Mouse (Mus musculus): ENCODE data around the gene Vax1. TPM values are rescaled to one million over a fixed set of nuclear protein-coding genes. Genes with fewer than 3 reads are reported as not detected.

The Vax1 gene
- polyA plus RNA-seq, 1 experiment from 2014 or later, result not detected

GRCm38 (mm10) chr19:59145492-59146140 lies 24.2 kb downstream of the Vax1 start:
- no peak overlapping the region for H3K9ac ChIP-seq (replicated peaks)
- no peak overlapping the region for H3K27ac ChIP-seq (ENCODE audit: low read depth)
- H3K4me1 ChIP-seq (ENCODE audit: insufficient read depth), result no peaks in the 10 kb centered on the region
- H3K27me3 ChIP-seq (ENCODE audit: insufficient read depth, low read length), result no peaks in the 10 kb centered on the region
- ATAC-seq, result no peak
- WGBS (ENCODE audit: insufficient replicate concordance), result 56% methylated on average over 9 of the region's 9 CpGs
- no peaks in the 10 kb centered on the region for H3K36me3 ChIP-seq (replicated peaks; ENCODE audit: insufficient read depth, low read length)
- H3K9me3 ChIP-seq (ENCODE audit: low read length), result no peaks in the 10 kb centered on the region
- no peak overlapping the region for H3K4me3 ChIP-seq (ENCODE audit: low read depth, low read length)
- TF ChIP-seq CTCF (IDR thresholded peaks at IDR 0.05; ENCODE audit: low read depth) (no peak), EP300 (IDR thresholded peaks at IDR 0.05; ENCODE audit: low read depth) (no peak)
- no peak for DNase-seq
- no peak overlapping the region for H3K4me2 ChIP-seq (ENCODE audit: low read depth, low read length)

- Histone ChIP-seq H3K9ac (replicated peaks) (no peak overlapping the region), H3K27me3 (ENCODE audit: insufficient read depth, low read length) (no peaks in the 10 kb centered on the region), H3K4me1 (ENCODE audit: insufficient read depth) (no peaks in the 10 kb centered on the region), H3K4me3 (ENCODE audit: low read depth, low read length) (no peak overlapping the region), H3K27ac (ENCODE audit: low read depth) (no peak overlapping the region), H3K4me2 (ENCODE audit: low read depth, low read length) (no peak overlapping the region), H3K36me3 (replicated peaks; ENCODE audit: insufficient read depth, low read length) (no peaks in the 10 kb centered on the region), H3K9me3 (ENCODE audit: low read length) (no peaks in the 10 kb centered on the region)
- DNase-seq (no peak), ATAC-seq (no peak)
- 71% methylated on average over 6 of the region's 6 CpGs for WGBS (ENCODE audit: insufficient replicate concordance)
- TF ChIP-seq EP300 (IDR thresholded peaks at IDR 0.05; ENCODE audit: low read depth) (no peak), CTCF (IDR thresholded peaks at IDR 0.05; ENCODE audit: low read depth) (no peak)
These were observed 24.8 kb downstream of the Vax1 start for GRCm38 (mm10) chr19:59145064-59145463.

- H3K27ac ChIP-seq (ENCODE audit: low read depth), result no peak overlapping the region
- 66% methylated on average over 4 of the region's 4 CpGs for WGBS (ENCODE audit: insufficient replicate concordance)
- no peaks in the 10 kb centered on the region for H3K9me3 ChIP-seq (ENCODE audit: low read length)
- H3K4me3 ChIP-seq (ENCODE audit: low read depth, low read length), result no peak overlapping the region
- TF ChIP-seq EP300 (IDR thresholded peaks at IDR 0.05; ENCODE audit: low read depth) (no peak), CTCF (IDR thresholded peaks at IDR 0.05; ENCODE audit: low read depth) (no peak)
- H3K27me3 ChIP-seq (ENCODE audit: insufficient read depth, low read length), result no peaks in the 10 kb centered on the region
- ATAC-seq (no peak), DNase-seq (no peak)
- no peaks in the 10 kb centered on the region for H3K4me1 ChIP-seq (ENCODE audit: insufficient read depth)
- no peaks in the 10 kb centered on the region for H3K36me3 ChIP-seq (replicated peaks; ENCODE audit: insufficient read depth, low read length)
- no peak overlapping the region for H3K9ac ChIP-seq (replicated peaks)
- no peak overlapping the region for H3K4me2 ChIP-seq (ENCODE audit: low read depth, low read length)
These were observed 27.6 kb downstream of the Vax1 start for GRCm38 (mm10) chr19:59142206-59142605.

GRCm38 (mm10) chr19:59135387-59135786 lies 34.5 kb downstream of the Vax1 start:
- no peaks in the 10 kb centered on the region for H3K27me3 ChIP-seq (ENCODE audit: insufficient read depth, low read length)
- TF ChIP-seq EP300 (IDR thresholded peaks at IDR 0.05; ENCODE audit: low read depth) (no peak), CTCF (IDR thresholded peaks at IDR 0.05; ENCODE audit: low read depth) (no peak)
- H3K36me3 ChIP-seq (replicated peaks; ENCODE audit: insufficient read depth, low read length), result no peaks in the 10 kb centered on the region
- 62% methylated on average over 8 of the region's 8 CpGs for WGBS (ENCODE audit: insufficient replicate concordance)
- H3K27ac ChIP-seq (ENCODE audit: low read depth), result no peak overlapping the region
- H3K4me1 ChIP-seq (ENCODE audit: insufficient read depth), result no peaks in the 10 kb centered on the region
- H3K9ac ChIP-seq (replicated peaks), result no peak overlapping the region
- ATAC-seq (no peak), DNase-seq (no peak)
- no peak overlapping the region for H3K4me2 ChIP-seq (ENCODE audit: low read depth, low read length)
- H3K4me3 ChIP-seq (ENCODE audit: low read depth, low read length), result no peak overlapping the region
- no peaks in the 10 kb centered on the region for H3K9me3 ChIP-seq (ENCODE audit: low read length)

- no peak for TF ChIP-seq CTCF (IDR thresholded peaks at IDR 0.05; ENCODE audit: low read depth)
- no peak for TF ChIP-seq EP300 (IDR thresholded peaks at IDR 0.05; ENCODE audit: low read depth)
- Histone ChIP-seq H3K27me3 (ENCODE audit: insufficient read depth, low read length) (no peaks in the 10 kb centered on the region), H3K4me1 (ENCODE audit: insufficient read depth) (no peaks in the 10 kb centered on the region), H3K9me3 (ENCODE audit: low read length) (no peaks in the 10 kb centered on the region), H3K27ac (ENCODE audit: low read depth) (no peak overlapping the region), H3K36me3 (replicated peaks; ENCODE audit: insufficient read depth, low read length) (no peaks in the 10 kb centered on the region), H3K4me2 (ENCODE audit: low read depth, low read length) (no peak overlapping the region), H3K9ac (replicated peaks) (no peak overlapping the region), H3K4me3 (ENCODE audit: low read depth, low read length) (no peak overlapping the region)
- no peak for DNase-seq
- 34% methylated on average over 2 of the region's 2 CpGs for WGBS (ENCODE audit: insufficient replicate concordance)
- ATAC-seq, result no peak
These were observed 34.9 kb downstream of the Vax1 start for GRCm38 (mm10) chr19:59134916-59135315.

GRCm38 (mm10) chr19:59133202-59133601 lies 36.7 kb downstream of the Vax1 start:
- H3K4me1 ChIP-seq (ENCODE audit: insufficient read depth), result no peaks in the 10 kb centered on the region
- 81% methylated on average over 11 of the region's 11 CpGs for WGBS (ENCODE audit: insufficient replicate concordance)

More at GRCm38 (mm10) chr19:59133202-59133601, 36.7 kb downstream of the Vax1 start:
- H3K9me3 ChIP-seq (ENCODE audit: low read length), result no peaks in the 10 kb centered on the region
- H3K27ac ChIP-seq (ENCODE audit: low read depth), result no peak overlapping the region
- no peak overlapping the region for H3K9ac ChIP-seq (replicated peaks)
- no peak overlapping the region for H3K4me2 ChIP-seq (ENCODE audit: low read depth, low read length)
- H3K4me3 ChIP-seq (ENCODE audit: low read depth, low read length), result no peak overlapping the region
- no peaks in the 10 kb centered on the region for H3K36me3 ChIP-seq (replicated peaks; ENCODE audit: insufficient read depth, low read length)
- no peaks in the 10 kb centered on the region for H3K27me3 ChIP-seq (ENCODE audit: insufficient read depth, low read length)
- no peak for ATAC-seq
- no peak for TF ChIP-seq EP300 (IDR thresholded peaks at IDR 0.05; ENCODE audit: low read depth)
- TF ChIP-seq CTCF (IDR thresholded peaks at IDR 0.05; ENCODE audit: low read depth), result no peak
- no peak for DNase-seq
